Mouse (Mus musculus): ENCODE data around the gene Hfe2. TPM values are rescaled to one million over a fixed set of nuclear protein-coding genes. Genes with fewer than 3 reads are reported as not detected.
"Not testable (repeated sequence)": the region's sequence is repeated elsewhere in the genome, so short reads cannot be mapped to it uniquely, and the experiment has no call there.

Hfe2 gene
- polyA plus RNA-seq, 1 experiment from 2014 or later: 0.70 TPM

- H3K9ac ChIP-seq; H3K27ac ChIP-seq; H3K4me1 ChIP-seq; H3K36me3 ChIP-seq; H3K9me3 ChIP-seq (replicated peaks); H3K4me3 ChIP-seq: not testable (repeated sequence)
- 12% methylated on average over 6 of the region's 38 CpGs for WGBS
- peak; percentile 81 for ATAC-seq (ENCODE audit: low FRiP score)
- Histone ChIP-seq H3K27me3 (peaks cover 22% of the 10 kb centered on the region), H3K4me2 (replicated peaks) (peak overlapping the region; percentile 56)
These were observed 38.0 kb upstream of the Hfe2 start for GRCm38 (mm10) chr3:96486828-96487559.

- peak overlapping the region; percentile 56 for H3K4me2 ChIP-seq (replicated peaks)
- peak overlapping the region; percentile 84 for H3K27ac ChIP-seq
- H3K9ac ChIP-seq: peak overlapping the region; percentile 41
- H3K27me3 ChIP-seq: peaks cover 21% of the 10 kb centered on the region
- H3K4me1 ChIP-seq: peaks cover 6% of the 10 kb centered on the region; the same call in 1 of the 2 replicates
- H3K36me3 ChIP-seq: no peaks in the 10 kb centered on the region
- ATAC-seq (ENCODE audit: low FRiP score): 0 out of 2 replicates have a peak, but pooled peaks have one; percentile 2
- H3K9me3 ChIP-seq (replicated peaks): no peaks in the 10 kb centered on the region
- 4% methylated on average over 26 of the region's 26 CpGs for WGBS
- peak overlapping the region; percentile 26 for H3K4me3 ChIP-seq
These were observed 37.2 kb upstream of the Hfe2 start for GRCm38 (mm10) chr3:96487596-96488289.

- not testable (repeated sequence) for H3K4me1 ChIP-seq; H3K9ac ChIP-seq; H3K9me3 ChIP-seq (replicated peaks); H3K36me3 ChIP-seq
- Histone ChIP-seq H3K4me2 (replicated peaks) (peak overlapping the region; percentile 56), H3K27me3 (peaks cover 16% of the 10 kb centered on the region), H3K27ac (peak overlapping the region; percentile 84), H3K4me3 (peak overlapping the region; percentile 26)
- ATAC-seq (ENCODE audit: low FRiP score): peak; percentile 86
- WGBS: 0% methylated on average over 1 of the region's 55 CpGs
These were observed 36.6 kb upstream of the Hfe2 start for GRCm38 (mm10) chr3:96488290-96488906.

- not testable (repeated sequence) for H3K36me3 ChIP-seq; H3K27me3 ChIP-seq; H3K9ac ChIP-seq; H3K4me1 ChIP-seq; H3K4me2 ChIP-seq (replicated peaks); H3K9me3 ChIP-seq (replicated peaks)
- under 1% methylated on average over 9 of the region's 31 CpGs for WGBS
- ATAC-seq (ENCODE audit: low FRiP score): peak; percentile 68
- peak overlapping the region; percentile 25 for H3K4me3 ChIP-seq
- H3K27ac ChIP-seq: peak overlapping the region; percentile 86
These were observed 35.9 kb upstream of the Hfe2 start for GRCm38 (mm10) chr3:96488907-96489629.

- not testable (repeated sequence) for H3K9ac ChIP-seq; H3K4me2 ChIP-seq (replicated peaks); H3K9me3 ChIP-seq (replicated peaks); ATAC-seq (ENCODE audit: low FRiP score); H3K27me3 ChIP-seq; H3K36me3 ChIP-seq; H3K4me1 ChIP-seq; H3K4me3 ChIP-seq
- peak overlapping the region; percentile 86 for H3K27ac ChIP-seq
- WGBS: 53% methylated on average over 7 of the region's 8 CpGs
These were observed 35.3 kb upstream of the Hfe2 start for GRCm38 (mm10) chr3:96489636-96490035.

GRCm38 (mm10) chr3:96494456-96494855 lies 30.5 kb upstream of the Hfe2 start:
- H3K27me3 ChIP-seq; H3K9me3 ChIP-seq (replicated peaks); H3K9ac ChIP-seq; H3K4me3 ChIP-seq; H3K36me3 ChIP-seq; H3K4me2 ChIP-seq (replicated peaks); H3K4me1 ChIP-seq; H3K27ac ChIP-seq; ATAC-seq (ENCODE audit: low FRiP score): not testable (repeated sequence)
- 96% methylated on average over 7 of the region's 11 CpGs for whole genome bisulfite sequencing

GRCm38 (mm10) chr3:96494912-96495311 lies 30.1 kb upstream of the Hfe2 start:
- no peak for ATAC-seq (ENCODE audit: low FRiP score)
- H3K4me2 ChIP-seq (replicated peaks): no peak overlapping the region
- H3K27ac ChIP-seq: no peak overlapping the region
- 99% methylated on average over 3 of the region's 3 CpGs for WGBS
- no peaks in the 10 kb centered on the region for H3K27me3 ChIP-seq
- H3K9ac ChIP-seq: no peak overlapping the region
- peaks cover 4% of the 10 kb centered on the region; the same call in 1 of the 2 replicates for H3K4me1 ChIP-seq
- no peaks in the 10 kb centered on the region for H3K36me3 ChIP-seq
- no peak overlapping the region for H3K4me3 ChIP-seq
- no peaks in the 10 kb centered on the region for H3K9me3 ChIP-seq (replicated peaks)

- no peak overlapping the region for H3K4me3 ChIP-seq
- peaks cover 4% of the 10 kb centered on the region; the same call in 1 of the 2 replicates for H3K4me1 ChIP-seq
- no peak for ATAC-seq (ENCODE audit: low FRiP score)
- H3K9ac ChIP-seq: no peak overlapping the region
- H3K4me2 ChIP-seq (replicated peaks): no peak overlapping the region
- H3K27me3 ChIP-seq: no peaks in the 10 kb centered on the region
- H3K36me3 ChIP-seq: no peaks in the 10 kb centered on the region
- no peaks in the 10 kb centered on the region for H3K9me3 ChIP-seq (replicated peaks)
- 90% methylated on average over 1 of the region's 1 CpGs for WGBS
- no peak overlapping the region for H3K27ac ChIP-seq
These were observed 29.3 kb upstream of the Hfe2 start for GRCm38 (mm10) chr3:96495490-96496210.

- no peak for ATAC-seq (ENCODE audit: low FRiP score)
- H3K27ac ChIP-seq: no peak overlapping the region
- 62% methylated on average over 7 of the region's 7 CpGs for WGBS
- no peak overlapping the region; the same call in 1 of the 2 replicates for H3K4me2 ChIP-seq (replicated peaks)
- peaks cover 4% of the 10 kb centered on the region; the same call in 1 of the 2 replicates for H3K4me1 ChIP-seq
- no peak overlapping the region for H3K9ac ChIP-seq
- no peaks in the 10 kb centered on the region for H3K27me3 ChIP-seq
- H3K4me3 ChIP-seq: no peak overlapping the region
- no peaks in the 10 kb centered on the region for H3K36me3 ChIP-seq
- no peaks in the 10 kb centered on the region for H3K9me3 ChIP-seq (replicated peaks)
These were observed 28.8 kb upstream of the Hfe2 start for GRCm38 (mm10) chr3:96496216-96496615.

- H3K9me3 ChIP-seq (replicated peaks); H3K36me3 ChIP-seq; ATAC-seq (ENCODE audit: low FRiP score); H3K27me3 ChIP-seq; H3K4me1 ChIP-seq; H3K27ac ChIP-seq: not testable (repeated sequence)
- H3K4me2 ChIP-seq (replicated peaks): peak overlapping the region; percentile 74
- H3K4me3 ChIP-seq: peak overlapping the region; percentile 42
- 14% methylated on average over 14 of the region's 14 CpGs for WGBS
- peak overlapping the region; percentile 46; the same call in 1 of the 2 replicates for H3K9ac ChIP-seq
These were observed 28.2 kb upstream of the Hfe2 start for GRCm38 (mm10) chr3:96496620-96497275.

- WGBS: under 1% methylated on average over 19 of the region's 19 CpGs
- H3K4me2 ChIP-seq (replicated peaks): peak overlapping the region; percentile 74
- H3K9me3 ChIP-seq (replicated peaks): no peaks in the 10 kb centered on the region
- H3K36me3 ChIP-seq: no peaks in the 10 kb centered on the region
- peaks cover 4% of the 10 kb centered on the region; the same call in 1 of the 2 replicates for H3K4me1 ChIP-seq
- H3K9ac ChIP-seq: peak overlapping the region; percentile 46
- peak overlapping the region; percentile 42 for H3K4me3 ChIP-seq
- no peaks in the 10 kb centered on the region for H3K27me3 ChIP-seq
- no peak for ATAC-seq (ENCODE audit: low FRiP score)
- no peak overlapping the region for H3K27ac ChIP-seq
These were observed 27.4 kb upstream of the Hfe2 start for GRCm38 (mm10) chr3:96497451-96498028.

Data from hindbrain, embryonic 12.5 days (tissue).